Mouse (Mus musculus) left cerebral cortex, postnatal 4 days (tissue): ENCODE measurements around the gene Spaca5. TPM values are rescaled to one million over a fixed set of nuclear protein-coding genes. Genes with fewer than 3 reads are reported as not detected.
A peak's percentile ranks its signal among the peaks of the same experiment; 100 is the strongest.

Source experiments
- DNase-seq: peaks from one replicate; pipeline ENCODE4 v3.0.0-alpha.2; 2022
- intact Hi-C: fragments of 180-260 bp; cut with DNase I; formaldehyde crosslinking; loops from one replicate; pipeline ENCODE4 v1.15.1; 2025
- total RNA-seq, 2 experiments: library from RNA; stranded (reverse); gene quantifications; 2 replicates each; pipeline ENCODE4 v1.2.3; 2021

Spaca5 gene
- not detected for total RNA-seq

DNA sequence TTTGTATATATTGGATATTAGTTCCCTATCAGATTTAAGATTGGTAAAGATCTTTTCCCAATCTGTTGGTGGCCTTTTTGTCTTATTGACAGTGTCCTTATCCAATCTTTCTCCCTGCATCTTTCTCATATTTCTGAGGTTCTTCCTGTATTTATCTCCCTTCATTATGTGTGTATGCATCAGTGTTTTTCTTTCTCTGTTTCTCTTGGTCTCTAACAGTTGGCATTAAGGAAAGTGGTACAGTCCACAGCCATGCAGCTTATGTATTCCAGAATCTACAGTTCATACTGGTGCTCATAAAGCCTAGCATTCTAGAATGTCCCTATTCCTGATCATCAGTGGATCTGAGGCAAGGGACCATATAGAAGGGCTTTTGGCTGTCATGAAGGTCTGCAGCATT lies at the start of gene Spaca5:
TSS of gene Spaca5 (plus strand) at position 301 of the 400 bp plus-strand sequence.
- no peak for DNase-seq
- intact Hi-C loops: no loop called here

DNA sequence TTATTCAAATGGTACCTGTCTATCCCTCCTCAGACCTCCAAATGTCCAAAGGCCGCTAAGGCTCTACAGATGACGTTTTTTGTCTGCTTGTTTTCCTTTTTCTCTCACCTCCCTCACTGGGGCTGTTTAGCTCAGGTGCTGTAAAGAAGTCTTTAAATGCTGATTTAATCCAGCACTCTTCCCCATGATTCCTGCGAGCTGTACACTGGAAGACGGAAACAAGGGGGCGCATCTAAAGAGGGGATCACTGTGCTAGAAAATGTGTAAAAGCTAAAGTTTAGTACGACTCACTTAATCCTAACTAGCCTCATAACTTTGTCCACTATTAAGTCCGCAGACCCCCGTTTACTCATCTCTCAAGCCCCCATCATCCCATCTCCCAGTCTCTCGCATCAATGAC lies 6.7 kb upstream of the Spaca5 start:
- intact Hi-C loops: no loop called here
- no peak for DNase-seq

GRCm38 (mm10) chrX:21061866-21062543 lies 6.2 kb upstream of the Spaca5 start, which contains the start of gene Zfp182:
Gene Zfp182 (minus strand): TSS chrX:21062316.
- peak; percentile 78 for DNase-seq
- intact Hi-C loops: no loop called here

GRCm38 (mm10) chrX:21062544-21062890 lies 5.7 kb upstream of the Spaca5 start:
- intact Hi-C loops: no loop called here
- no peak for DNase-seq

- intact Hi-C loops: no loop called here
- DNase-seq: no peak
These were observed 20.4 kb downstream of the Spaca5 start for GRCm38 (mm10) chrX:21088645-21088982.

DNA sequence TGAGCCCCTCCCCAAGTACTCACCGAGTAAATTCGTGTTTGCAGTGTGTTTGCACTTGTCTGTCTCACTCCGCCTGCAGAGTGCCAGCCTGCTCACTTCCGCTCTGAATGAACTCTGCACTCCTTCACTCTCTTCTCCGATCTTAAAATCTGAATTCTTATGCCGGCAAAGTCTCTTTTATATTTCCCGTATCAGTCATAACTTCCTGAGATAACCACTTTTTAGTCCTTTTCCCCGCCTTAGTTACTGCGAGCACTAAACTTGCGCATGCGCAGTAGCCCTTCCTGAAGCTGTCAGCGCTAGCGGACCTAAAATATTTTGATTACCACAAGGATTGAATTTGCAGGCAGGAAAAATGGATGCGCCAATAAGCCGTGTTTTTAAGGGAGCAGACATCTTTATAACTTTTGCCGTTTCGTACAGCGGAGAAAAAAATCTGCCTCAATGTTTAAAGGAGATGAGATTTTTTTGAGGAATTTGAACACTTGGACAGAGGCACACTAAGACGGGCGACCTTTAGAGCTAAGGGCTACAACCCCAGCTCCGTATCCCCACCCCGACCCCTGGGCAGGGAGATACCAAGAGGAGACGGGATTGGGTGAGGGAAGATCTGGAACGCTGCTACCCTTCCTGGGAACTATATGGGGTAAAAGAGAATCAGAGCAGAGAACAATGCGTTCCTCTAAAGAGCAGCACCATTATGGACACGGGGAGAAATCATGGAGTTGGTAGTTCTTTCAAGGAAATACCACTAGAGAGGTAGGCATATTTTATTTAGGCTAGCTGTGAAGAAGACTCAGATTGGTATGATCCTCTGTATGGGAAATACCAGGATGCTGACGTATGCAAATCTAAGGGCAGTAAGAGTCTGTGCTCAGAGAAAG lies 21.0 kb downstream of the Spaca5 start, which contains the start of gene Zfp300:
TSS of gene Zfp300 (minus strand) at position 545 of the 884 bp plus-strand sequence.
- peak; percentile 68 for DNase-seq
- intact Hi-C loops: no loop called here

GRCm38 (mm10) chrX:21089867-21090239 lies 21.6 kb downstream of the Spaca5 start:
- intact Hi-C loops: no loop called here
- DNase-seq: no peak

- no peak for DNase-seq
- intact Hi-C loops: no loop called here
These were observed 47.3 kb downstream of the Spaca5 start, which contains the start of gene Ssxa1 for GRCm38 (mm10) chrX:21115520-21115919. Gene Ssxa1 (plus strand): TSS chrX:21115820.

Other genes starting within 250 kb of the Spaca5 start
- 1 to 10 TPM; 2.2 to 2.4 TPM for gene Timp1, start 198.2 kb upstream of the Spaca5 start, total RNA-seq
- gene Syn1, start 147.4 kb upstream of the Spaca5 start, total RNA-seq: 100 to 1,000 TPM; 223 to 239 TPM
- gene Cfp, start 136.9 kb upstream of the Spaca5 start, total RNA-seq: 10 to 100 TPM; 11.5 to 13.4 TPM
- 10 to 100 TPM; 35.0 to 36.8 TPM for gene Elk1, start 117.8 kb upstream of the Spaca5 start, total RNA-seq
- 10 to 100 TPM in 1 of 2 experiments, 1 to 10 TPM in 1; 10.0 to 11.7 TPM for gene Uxt, start 106.4 kb upstream of the Spaca5 start, total RNA-seq
- 10 to 100 TPM in 1 of 2 experiments, 1 to 10 TPM in 1; 9.8 to 13.6 TPM for gene Zfp182, start 6.1 kb upstream of the Spaca5 start, total RNA-seq
- 1 to 10 TPM; 4.0 to 4.1 TPM for gene Zfp300, start 21.1 kb downstream of the Spaca5 start, total RNA-seq
- gene Ssxa1, start 47.4 kb downstream of the Spaca5 start, total RNA-seq: not detected
- not detected for gene Gm21876, start 107.2 kb downstream of the Spaca5 start, total RNA-seq